Mouse (Mus musculus) lung, postnatal 25 days (tissue): ENCODE data around the gene Nr2f2.

Experiments
- DNase-seq: peaks from one replicate; pipeline ENCODE4 v3.0.0; 2022; ENCODE audit warnings: low spot score

Gene Nr2f2

GRCm38 (mm10) chr7:70332064-70332850 lies 34.3 kb downstream of the Nr2f2 start:
- DNase-seq, result no peak

DNA sequence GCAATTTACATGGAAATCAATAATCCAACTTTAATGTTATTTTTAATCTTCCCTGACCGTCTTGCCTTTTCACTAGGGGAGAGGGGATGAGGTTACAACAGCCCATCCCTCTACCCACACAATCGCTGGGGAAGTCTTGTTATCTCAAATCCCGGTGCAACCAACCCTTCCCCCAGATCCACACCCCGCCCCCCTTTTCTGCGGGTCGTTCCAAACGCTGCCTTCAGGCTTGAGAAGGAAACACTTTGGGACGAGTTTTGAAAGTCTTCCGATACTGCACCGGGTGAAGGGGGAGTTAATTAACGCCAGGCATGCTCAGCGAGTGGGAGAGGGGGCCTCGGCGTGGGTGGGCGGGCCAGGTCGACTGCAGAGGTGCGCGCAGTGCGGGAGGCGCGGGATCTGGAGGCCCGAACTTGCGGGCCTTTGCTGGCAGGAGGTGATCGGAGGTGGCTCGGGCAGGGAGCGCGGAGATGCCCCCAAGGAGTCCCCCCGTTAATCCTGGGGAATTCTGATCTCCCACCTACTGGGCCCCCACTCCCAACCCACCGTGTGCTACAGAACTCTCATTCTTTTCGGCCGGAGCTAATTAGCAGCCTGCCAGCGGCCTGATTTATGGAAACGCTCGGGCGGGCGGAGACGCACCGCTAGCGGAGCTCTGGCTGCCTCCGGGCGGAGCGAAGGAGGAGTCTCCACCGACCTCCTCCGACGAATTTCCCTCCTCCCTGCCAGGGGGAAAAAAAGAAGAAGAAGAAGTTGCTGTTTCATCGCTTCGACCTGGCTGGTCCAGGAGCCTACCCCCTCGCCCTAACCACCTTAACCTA lies 35.1 kb downstream of the Nr2f2 start:
- peak; percentile 62 for DNase-seq

GRCm38 (mm10) chr7:70330761-70331242 lies 35.7 kb downstream of the Nr2f2 start:
- DNase-seq, result no peak

DNA sequence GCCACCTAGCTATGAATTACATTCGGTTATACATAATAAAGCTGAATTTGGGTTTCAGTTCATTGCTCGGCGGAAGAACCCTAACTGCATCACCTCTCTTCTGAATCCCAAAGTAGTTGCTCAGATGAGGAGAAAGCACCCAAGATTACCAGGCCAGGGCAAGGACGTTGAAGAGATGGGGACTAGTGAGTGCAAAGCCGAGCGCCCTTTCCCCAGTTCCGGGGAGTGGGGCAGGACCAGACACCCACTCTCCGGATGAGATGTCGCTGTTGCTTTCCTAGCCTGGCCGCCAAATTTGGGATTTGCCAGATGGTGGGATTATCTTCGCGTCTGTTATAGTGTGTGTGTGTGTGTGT lies 36.4 kb downstream of the Nr2f2 start:
- no peak for DNase-seq

- no peak for DNase-seq
Observed at GRCm38 (mm10) chr7:70329521-70330206, 36.9 kb downstream of the Nr2f2 start.

- DNase-seq, result no peak
Observed at GRCm38 (mm10) chr7:70329037-70329516, 37.5 kb downstream of the Nr2f2 start.

GRCm38 (mm10) chr7:70328206-70329036 lies 38.1 kb downstream of the Nr2f2 start:
- DNase-seq, result no peak

DNA sequence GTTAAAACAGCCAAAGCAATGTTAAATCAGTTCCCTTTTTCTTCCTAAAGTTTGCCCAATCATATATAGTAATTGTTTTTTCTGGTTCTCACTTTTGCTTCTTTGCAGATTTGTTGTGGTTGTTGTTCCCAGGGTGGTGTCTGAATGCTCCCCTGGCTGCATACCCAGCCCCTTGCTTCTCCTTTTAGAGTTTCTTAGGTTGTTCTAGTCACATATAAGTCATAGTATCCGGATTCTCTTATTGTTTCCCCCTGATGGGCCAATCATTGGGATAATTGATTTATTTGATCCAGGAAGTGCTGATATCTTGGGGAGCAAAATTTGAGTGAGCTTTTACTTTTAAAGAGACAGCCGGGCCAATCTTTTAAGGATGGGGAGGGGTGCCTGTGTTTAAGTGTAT lies 39.3 kb downstream of the Nr2f2 start:
- no peak for DNase-seq

DNA sequence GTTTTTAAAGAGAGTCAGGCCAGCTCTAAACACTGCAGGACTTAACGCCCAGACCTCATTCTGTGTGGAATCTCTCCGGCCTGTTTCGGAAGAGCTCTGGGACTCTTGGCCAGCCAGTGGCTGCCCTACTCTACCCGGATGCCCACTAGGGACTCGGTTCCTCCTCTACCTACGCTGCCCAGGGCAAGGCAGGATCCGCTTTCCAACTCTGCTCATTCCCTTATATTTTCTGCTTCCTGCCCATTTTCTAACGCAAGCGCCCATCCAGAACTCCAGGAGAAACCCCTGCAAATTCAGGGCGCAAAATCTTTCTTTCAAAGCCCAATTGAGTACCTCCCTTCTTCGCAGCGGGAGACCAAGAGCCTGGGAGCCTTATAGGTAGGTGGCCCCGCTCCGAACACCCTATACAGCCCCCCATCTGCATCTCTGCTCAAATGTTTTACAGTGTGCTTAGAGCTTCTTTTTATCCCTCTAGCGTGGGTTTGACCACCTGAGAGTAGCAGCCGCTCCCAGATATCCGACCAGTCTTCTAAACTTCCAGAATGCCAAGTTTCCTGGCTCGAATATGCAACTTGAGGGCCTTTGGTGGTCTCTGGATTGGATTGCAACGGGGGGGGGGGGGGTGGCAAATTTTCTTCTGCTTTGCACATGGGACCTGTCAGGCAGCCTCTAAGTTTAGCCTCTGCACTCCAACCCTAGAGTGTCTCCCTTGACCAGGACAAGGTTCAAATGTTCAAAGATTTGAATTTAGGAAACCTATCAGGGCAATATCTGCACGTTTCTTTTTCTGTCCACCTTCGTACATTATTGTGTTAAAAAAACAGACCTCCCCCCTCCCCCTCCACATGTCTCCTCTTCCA lies 40.1 kb downstream of the Nr2f2 start:
- no peak for DNase-seq

DNA sequence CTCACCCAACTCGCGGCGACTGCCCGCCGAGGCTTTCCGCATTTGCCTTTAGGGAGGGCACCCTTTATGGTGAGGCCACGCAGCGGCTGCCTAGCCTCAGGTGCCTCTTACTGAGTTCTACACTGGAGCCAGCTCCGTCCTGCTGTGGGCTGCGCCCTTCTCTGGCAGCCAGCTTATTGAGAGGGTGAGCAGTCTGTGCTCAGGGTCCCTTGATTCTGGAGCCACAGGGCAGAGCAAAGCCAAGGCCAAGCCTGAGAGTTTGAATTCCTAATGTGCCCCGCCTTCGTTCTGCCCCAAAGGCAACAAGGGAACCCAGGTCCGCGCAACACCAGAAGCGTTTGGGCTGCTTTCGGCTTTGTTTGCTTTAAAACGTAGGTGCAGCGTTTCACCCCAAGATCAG lies 41.2 kb downstream of the Nr2f2 start:
- DNase-seq, result no peak

- no peak for DNase-seq
Observed at GRCm38 (mm10) chr7:70324541-70324940, 42.0 kb downstream of the Nr2f2 start.

DNA sequence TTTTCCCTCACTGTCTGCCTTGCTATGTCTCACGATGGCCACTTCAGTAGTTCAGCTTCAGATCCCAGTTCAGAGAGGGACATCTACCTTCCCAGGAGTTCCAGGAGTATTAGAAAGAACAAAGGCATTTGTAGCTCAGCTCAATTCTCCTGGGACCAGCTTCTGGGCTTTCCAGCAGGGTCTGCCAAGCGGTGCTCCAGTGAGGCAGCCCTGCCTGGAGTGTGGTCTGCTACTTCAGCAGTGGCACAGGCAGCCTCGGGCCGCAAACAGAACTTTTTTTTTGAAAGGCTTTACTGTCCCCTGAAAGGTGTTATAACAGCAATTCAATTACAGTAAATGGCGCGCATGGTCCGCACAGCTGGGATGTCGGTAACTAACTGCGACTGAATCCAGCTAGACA lies 42.5 kb downstream of the Nr2f2 start:
- DNase-seq, result no peak

DNA sequence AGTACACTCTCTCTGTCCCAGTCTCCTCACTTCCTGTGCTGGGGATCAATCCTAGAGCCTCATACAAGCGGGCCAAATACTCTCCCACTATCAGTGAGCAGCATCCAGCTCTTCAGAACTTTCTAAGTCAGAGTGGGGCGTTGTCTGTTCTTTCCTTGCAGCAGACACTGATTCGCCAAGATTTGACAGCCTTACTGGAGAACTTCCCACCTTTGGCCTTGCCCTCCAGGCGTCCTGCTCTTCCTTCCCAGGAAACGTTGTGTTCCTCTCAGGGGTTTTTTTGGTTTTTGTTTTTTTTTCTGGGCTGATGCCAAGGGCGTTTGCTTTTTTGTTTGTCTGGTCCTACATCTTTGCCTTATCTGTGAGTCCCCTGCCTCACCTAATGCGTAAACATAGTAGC lies 60.8 kb downstream of the Nr2f2 start:
- DNase-seq, result no peak

DNA sequence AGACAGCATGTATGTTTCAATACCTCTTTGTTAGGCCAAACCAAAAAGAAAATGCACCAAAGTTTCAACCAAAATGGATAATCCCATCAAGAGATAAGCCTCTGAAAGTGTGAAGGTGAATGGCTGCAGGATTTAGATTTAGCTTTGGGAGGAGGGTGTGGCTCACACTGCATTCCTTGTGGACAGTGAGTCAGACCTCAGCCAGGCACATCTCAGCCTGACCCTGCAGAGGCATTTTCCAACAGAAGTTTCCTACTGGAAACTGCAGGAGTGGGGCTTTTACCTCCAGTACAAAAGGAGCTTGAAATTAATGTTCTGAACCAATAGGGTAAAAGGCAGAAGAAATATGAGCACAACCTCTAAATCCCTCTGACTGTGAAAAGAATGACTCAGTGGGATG lies 62.1 kb downstream of the Nr2f2 start:
- DNase-seq, result no peak
